Mouse (Mus musculus) kidney, adult 2 months (tissue): ENCODE measurements around the gene Dhrs11.

Source experiments
- CTCF ChIP-seq: fragments of 200-500 bp; conservative IDR thresholded peaks from 2 replicates; pipeline ENCODE4 v1.5.1; 2011; ENCODE audit warnings: low read depth, mild to moderate bottlenecking, control low read depth, low read length, moderate library complexity, mixed read lengths; ENCODE audit not compliant: insufficient read depth, insufficient read length
- POLR2A ChIP-seq: fragments of 200-500 bp; IDR thresholded peaks from one replicate; pipeline ENCODE4 v1.6.1; 2011; ENCODE audit warnings: low read depth, low read length, control low read depth

DNA sequence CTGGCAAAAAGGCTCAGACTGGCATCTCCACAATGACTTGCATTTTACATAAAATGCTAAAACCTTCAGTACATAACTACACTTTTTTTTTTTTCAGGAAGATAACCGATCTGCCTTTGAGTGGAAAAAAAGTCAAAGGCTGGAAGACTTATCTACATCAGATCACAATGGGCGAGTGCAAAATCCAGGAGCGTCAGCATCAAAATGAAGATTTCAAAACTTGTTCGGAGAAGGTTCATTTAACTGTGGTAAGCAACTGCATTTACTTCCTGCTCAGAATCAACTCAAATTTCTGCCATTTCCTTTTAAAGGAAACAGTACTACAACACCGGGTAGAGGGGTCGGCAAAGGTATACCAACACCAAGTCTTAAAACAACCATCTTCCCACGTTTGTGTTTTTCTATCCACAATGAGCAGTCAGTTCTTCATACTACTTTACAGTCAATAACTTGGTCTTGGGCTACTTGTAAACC lies 40.0 kb upstream of the Dhrs11 start:
- no peak for TF ChIP-seq POLR2A
- no peak for TF ChIP-seq CTCF
